Mouse (Mus musculus) limb, embryonic 14.5 days (tissue): ENCODE data around the gene Taar7b. TPM values are rescaled to one million over a fixed set of nuclear protein-coding genes. Genes with fewer than 3 reads are reported as not detected.

Source experiments
- ATAC-seq: fragments of 200-750 bp; cut with Nextera tagmentation; 2 replicates; pipeline ENCODE4 v1.8.0; 2017; ENCODE audit warnings: low read depth, moderate number of reproducible peaks, moderate TSS enrichment; ENCODE audit not compliant: low FRiP score
- DNase-seq: peaks from one replicate; pipeline ENCODE4 v3.0.0-alpha.2; 2015; ENCODE audit warnings: low spot score
- H3K27ac ChIP-seq: fragments of 300-500 bp; sonication (generic); replicated peaks from 2 replicates; pipeline ENCODE4 v1.5.1; 2014; ENCODE audit warnings: low read depth, mild to moderate bottlenecking, low read length, moderate library complexity, mixed read lengths
- H3K27me3 ChIP-seq: fragments of 300-500 bp; sonication (generic); 2 replicates; pipeline ENCODE4 v1.6.1; 2014; ENCODE audit warnings: low read length, mixed read lengths; ENCODE audit not compliant: control insufficient read depth, insufficient read depth
- H3K36me3 ChIP-seq: fragments of 300-500 bp; sonication (generic); 2 replicates; pipeline ENCODE4 v1.6.1; 2014; ENCODE audit warnings: mild to moderate bottlenecking, low read length, moderate library complexity, mixed read lengths; ENCODE audit not compliant: control insufficient read depth, insufficient read depth
- H3K4me1 ChIP-seq: fragments of 300-500 bp; sonication (generic); 2 replicates; pipeline ENCODE4 v1.6.1; 2014; ENCODE audit warnings: antibody characterized with exemption, low read length, mixed read lengths; ENCODE audit not compliant: control insufficient read depth, insufficient read depth
- H3K4me2 ChIP-seq: fragments of 300-500 bp; sonication (generic); replicated peaks from 2 replicates; pipeline ENCODE4 v1.6.1; 2014; ENCODE audit warnings: low read depth, mild to moderate bottlenecking, low read length, moderate library complexity; ENCODE audit not compliant: severe bottlenecking
- H3K4me3 ChIP-seq: fragments of 300-500 bp; sonication (generic); replicated peaks from 2 replicates; pipeline ENCODE4 v1.5.1; 2014; ENCODE audit warnings: low read length
- H3K9ac ChIP-seq: fragments of 300-500 bp; sonication (generic); 2 replicates; pipeline ENCODE4 v1.6.1; 2014; ENCODE audit warnings: mild to moderate bottlenecking, low read depth, low read length, moderate library complexity; ENCODE audit not compliant: severe bottlenecking
- H3K9me3 ChIP-seq: fragments of 300-500 bp; sonication (generic); 2 replicates; pipeline ENCODE4 v1.6.1; 2016; ENCODE audit warnings: low read length; ENCODE audit not compliant: control insufficient read depth
- POLR2A ChIP-seq: fragments of 200-500 bp; IDR thresholded peaks from 2 replicates; pipeline ENCODE4 v1.8.0; 2012; ENCODE audit warnings: inconsistent platforms, mild to moderate bottlenecking, moderate library complexity, borderline replicate concordance; ENCODE audit not compliant: insufficient read depth, insufficient read length; ENCODE audit errors: extremely low read depth
- WGBS: fragments of 180-500 bp; shearing (Covaris S2); extraction: QIAGEN DNeasy Blood & Tissue Kit; methylation state at CpG from one replicate; pipeline ENCODE4 v1.1.7; 2014; 5-methylcytosine and 5-hydroxymethylcytosine counted together
- polyA plus RNA-seq, 2 experiments: library from polyadenylated mRNA; depleted of rRNA in 1 of 2; stranded (reverse) in 1 of 2; unstranded in 1 of 2; fragments of >200 nt; fragmentation: Nextera tagmentation in 1 of 2; extraction: Ambion mirVana in 1 of 2; gene quantifications; 2 replicates each; pipeline versions ENCODE4 v1.2.1 to v1.2.3; 2012 to 2014

The Taar7b gene
- polyA plus RNA-seq, 2 experiments: not detected

- TF ChIP-seq POLR2A: no peak
- ATAC-seq: no peak
- Histone ChIP-seq H3K4me3 (no peak within 1 kb of the TSS), H3K4me1 (no peaks in the 10 kb centered on the region), H3K27me3 (no peaks in the 10 kb centered on the region), H3K9me3 (no peaks in the 10 kb centered on the region), H3K9ac (no peak within 1 kb of the TSS), H3K4me2 (no peak within 1 kb of the TSS), H3K27ac (no peak within 1 kb of the TSS), H3K36me3 (no peaks in the 10 kb centered on the region)
- DNase-seq: no peak
These were observed 27.2 kb downstream of the Taar7b start, which contains the start of gene Taar7d for GRCm38 (mm10) chr10:24026922-24027321. Taar7d (plus strand) TSS chr10:24027222.

GRCm38 (mm10) chr10:24031347-24031746, 31.6 kb downstream of the Taar7b start:
- no peaks in the 10 kb centered on the region for H3K4me1 ChIP-seq
- H3K4me2 ChIP-seq: no peak overlapping the region
- no peak overlapping the region for H3K9ac ChIP-seq
- TF ChIP-seq POLR2A: no peak
- H3K27ac ChIP-seq: no peak overlapping the region
- no peak overlapping the region for H3K4me3 ChIP-seq
- ATAC-seq (no peak), DNase-seq (no peak)
- H3K9me3 ChIP-seq: no peaks in the 10 kb centered on the region
- H3K27me3 ChIP-seq: no peaks in the 10 kb centered on the region
- no peaks in the 10 kb centered on the region for H3K36me3 ChIP-seq

- Histone ChIP-seq H3K9ac (no peak within 1 kb of the TSS), H3K4me2 (no peak within 1 kb of the TSS), H3K27ac (no peak within 1 kb of the TSS), H3K4me1 (no peaks in the 10 kb centered on the region), H3K4me3 (no peak within 1 kb of the TSS), H3K27me3 (no peaks in the 10 kb centered on the region), H3K36me3 (no peaks in the 10 kb centered on the region), H3K9me3 (no peaks in the 10 kb centered on the region)
- ATAC-seq: no peak
- 88% methylated on average over 2 of the region's 2 CpGs for WGBS
- TF ChIP-seq POLR2A: no peak
- DNase-seq: no peak
These were observed 37.6 kb downstream of the Taar7b start, which contains the start of gene Taar7e for GRCm38 (mm10) chr10:24037314-24037713. Taar7e (plus strand) TSS chr10:24037614.

GRCm38 (mm10) chr10:24040120-24040869, 40.6 kb downstream of the Taar7b start:
- Histone ChIP-seq H3K27me3 (no peaks in the 10 kb centered on the region), H3K9me3 (no peaks in the 10 kb centered on the region), H3K4me3 (no peak overlapping the region), H3K4me2 (no peak overlapping the region), H3K27ac (no peak overlapping the region), H3K4me1 (no peaks in the 10 kb centered on the region), H3K9ac (no peak overlapping the region), H3K36me3 (no peaks in the 10 kb centered on the region)
- 72% methylated on average over 2 of the region's 2 CpGs for WGBS
- DNase-seq (no peak), ATAC-seq (no peak)
- TF ChIP-seq POLR2A: no peak

- H3K4me2 ChIP-seq: no peak within 1 kb of the TSS
- no peaks in the 10 kb centered on the region for H3K4me1 ChIP-seq
- H3K27me3 ChIP-seq: no peaks in the 10 kb centered on the region
- no peak within 1 kb of the TSS for H3K27ac ChIP-seq
- DNase-seq: no peak
- H3K36me3 ChIP-seq: no peaks in the 10 kb centered on the region
- no peak within 1 kb of the TSS for H3K4me3 ChIP-seq
- no peaks in the 10 kb centered on the region for H3K9me3 ChIP-seq
- no peak for TF ChIP-seq POLR2A
- no peak for ATAC-seq
- no peak within 1 kb of the TSS for H3K9ac ChIP-seq
These were observed 49.5 kb downstream of the Taar7b start, which contains the start of gene Taar7f for GRCm38 (mm10) chr10:24049210-24049609. Taar7f (plus strand) TSS chr10:24049510.

Other genes starting within 250 kb of the Taar7b start
- 5,532 and 5,668 TPM in 2 replicates for gene Rps12, start 212.7 kb upstream of the Taar7b start, polyA plus RNA-seq (2012; rRNA removed)
- 252 and 266 TPM in 2 replicates for gene Rps12, start 212.7 kb upstream of the Taar7b start, polyA plus RNA-seq (2014; fragmentation: Nextera tagmentation; extraction: Ambion mirVana)
- gene Slc18b1, start 203.0 kb upstream of the Taar7b start, polyA plus RNA-seq (2012; rRNA removed): 23.8 and 27.8 TPM in 2 replicates
- gene Slc18b1, start 203.0 kb upstream of the Taar7b start, polyA plus RNA-seq (2014; fragmentation: Nextera tagmentation; extraction: Ambion mirVana): 16.1 and 22.4 TPM in 2 replicates
- 0.04 and 0.08 TPM in 2 replicates for gene Vnn3, start 148.5 kb upstream of the Taar7b start, polyA plus RNA-seq (2012; rRNA removed)
- 0.11 and 0.23 TPM in 2 replicates for gene Vnn3, start 148.5 kb upstream of the Taar7b start, polyA plus RNA-seq (2014; fragmentation: Nextera tagmentation; extraction: Ambion mirVana)
- gene Vnn1, start 105.3 kb upstream of the Taar7b start, polyA plus RNA-seq (2012; rRNA removed): 0.82 and 1.1 TPM in 2 replicates
- gene Vnn1, start 105.3 kb upstream of the Taar7b start, polyA plus RNA-seq (2014; fragmentation: Nextera tagmentation; extraction: Ambion mirVana): 0.96 and 1.3 TPM in 2 replicates
- not detected in 2 replicates for gene Taar1, start 79.6 kb upstream of the Taar7b start, polyA plus RNA-seq (2012; rRNA removed)
- not detected in 2 replicates for gene Taar1, start 79.6 kb upstream of the Taar7b start, polyA plus RNA-seq (2014; fragmentation: Nextera tagmentation; extraction: Ambion mirVana)
- gene Taar2, start 61.4 kb upstream of the Taar7b start, polyA plus RNA-seq (2012; rRNA removed): not detected in 2 replicates
- gene Taar2, start 61.4 kb upstream of the Taar7b start, polyA plus RNA-seq (2014; fragmentation: Nextera tagmentation; extraction: Ambion mirVana): not detected in 2 replicates
- gene Taar3, start 50.4 kb upstream of the Taar7b start, polyA plus RNA-seq (2012; rRNA removed): not detected in 2 replicates
- not detected in 2 replicates for gene Taar3, start 50.4 kb upstream of the Taar7b start, polyA plus RNA-seq (2014; fragmentation: Nextera tagmentation; extraction: Ambion mirVana)
- gene Taar4, start 39.4 kb upstream of the Taar7b start, polyA plus RNA-seq (2012; rRNA removed): 0.06 TPM in 1 of 2 replicates, not detected in the other
- not detected in 2 replicates for gene Taar4, start 39.4 kb upstream of the Taar7b start, polyA plus RNA-seq (2014; fragmentation: Nextera tagmentation; extraction: Ambion mirVana)
- 0.13 and 0.20 TPM in 2 replicates for gene Taar5, start 29.2 kb upstream of the Taar7b start, polyA plus RNA-seq (2012; rRNA removed)
- gene Taar5, start 29.2 kb upstream of the Taar7b start, polyA plus RNA-seq (2014; fragmentation: Nextera tagmentation; extraction: Ambion mirVana): not detected in 2 replicates
- gene Taar6, start 14.3 kb upstream of the Taar7b start, polyA plus RNA-seq (2012; rRNA removed): not detected in 2 replicates
- gene Taar6, start 14.3 kb upstream of the Taar7b start, polyA plus RNA-seq (2014; fragmentation: Nextera tagmentation; extraction: Ambion mirVana): not detected in 2 replicates
- gene Taar7a, start 6.5 kb upstream of the Taar7b start, polyA plus RNA-seq (2012; rRNA removed): not detected in 2 replicates
- not detected in 2 replicates for gene Taar7a, start 6.5 kb upstream of the Taar7b start, polyA plus RNA-seq (2014; fragmentation: Nextera tagmentation; extraction: Ambion mirVana)
- gene Taar7d, start 27.3 kb downstream of the Taar7b start, polyA plus RNA-seq (2012; rRNA removed): not detected in 2 replicates
- not detected in 2 replicates for gene Taar7d, start 27.3 kb downstream of the Taar7b start, polyA plus RNA-seq (2014; fragmentation: Nextera tagmentation; extraction: Ambion mirVana)
- not detected in 2 replicates for gene Taar7e, start 37.7 kb downstream of the Taar7b start, polyA plus RNA-seq (2012; rRNA removed)
- gene Taar7e, start 37.7 kb downstream of the Taar7b start, polyA plus RNA-seq (2014; fragmentation: Nextera tagmentation; extraction: Ambion mirVana): not detected in 2 replicates
- not detected in 2 replicates for gene Taar7f, start 49.6 kb downstream of the Taar7b start, polyA plus RNA-seq (2012; rRNA removed)
- gene Taar7f, start 49.6 kb downstream of the Taar7b start, polyA plus RNA-seq (2014; fragmentation: Nextera tagmentation; extraction: Ambion mirVana): not detected in 2 replicates
- gene Taar8a, start 76.6 kb downstream of the Taar7b start, polyA plus RNA-seq (2012; rRNA removed): not detected in 2 replicates
- gene Taar8a, start 76.6 kb downstream of the Taar7b start, polyA plus RNA-seq (2014; fragmentation: Nextera tagmentation; extraction: Ambion mirVana): not detected in 2 replicates
- not detected in 2 replicates for gene Taar8b, start 92.4 kb downstream of the Taar7b start, polyA plus RNA-seq (2012; rRNA removed)
- not detected in 2 replicates for gene Taar8b, start 92.4 kb downstream of the Taar7b start, polyA plus RNA-seq (2014; fragmentation: Nextera tagmentation; extraction: Ambion mirVana)
- not detected in 2 replicates for gene Taar8c, start 102.0 kb downstream of the Taar7b start, polyA plus RNA-seq (2012; rRNA removed)
- not detected in 2 replicates for gene Taar8c, start 102.0 kb downstream of the Taar7b start, polyA plus RNA-seq (2014; fragmentation: Nextera tagmentation; extraction: Ambion mirVana)
- not detected in 2 replicates for gene Taar9, start 109.6 kb downstream of the Taar7b start, polyA plus RNA-seq (2012; rRNA removed)
- not detected in 2 replicates for gene Taar9, start 109.6 kb downstream of the Taar7b start, polyA plus RNA-seq (2014; fragmentation: Nextera tagmentation; extraction: Ambion mirVana)
- 60.1 and 61.1 TPM in 2 replicates for gene Stx7, start 149.4 kb downstream of the Taar7b start, polyA plus RNA-seq (2012; rRNA removed)
- gene Stx7, start 149.4 kb downstream of the Taar7b start, polyA plus RNA-seq (2014; fragmentation: Nextera tagmentation; extraction: Ambion mirVana): 68.0 and 69.3 TPM in 2 replicates
- gene Moxd1, start 223.6 kb downstream of the Taar7b start, polyA plus RNA-seq (2012; rRNA removed): 34.5 and 34.9 TPM in 2 replicates
- gene Moxd1, start 223.6 kb downstream of the Taar7b start, polyA plus RNA-seq (2014; fragmentation: Nextera tagmentation; extraction: Ambion mirVana): 24.2 and 25.5 TPM in 2 replicates